Mouse (Mus musculus) small intestine, adult 2 months (tissue): ENCODE data around the gene Gm49405.

Source experiments
- CTCF ChIP-seq: fragments of 200-500 bp; IDR thresholded peaks from 2 replicates; pipeline ENCODE4 v1.5.1; 2012; ENCODE audit warnings: low read depth, mild to moderate bottlenecking, control low read depth, inconsistent platforms, low read length, moderate library complexity, mixed read lengths; ENCODE audit not compliant: insufficient replicate concordance, insufficient read length; ENCODE audit errors: extremely low read depth
- POLR2A ChIP-seq: fragments of 200-500 bp; IDR thresholded peaks from 2 replicates; pipeline ENCODE4 v1.6.1; 2012; ENCODE audit warnings: low read depth, mild to moderate bottlenecking, control low read depth, inconsistent platforms, low read length, moderate library complexity

- TF ChIP-seq CTCF (peak; percentile 80), POLR2A (peak; percentile 83)
Measured at GRCm38 (mm10) chr19:4000119-4000900, at the start of gene Gm49405, which contains the start of gene Nudt8.
